Mouse (Mus musculus): ENCODE results near the gene Nemp2.

GRCm38 (mm10) chr1:52598361-52598760 lies 32.1 kb upstream of the Nemp2 start:
- no peak for TF ChIP-seq CTCF (IDR thresholded peaks at IDR 0.05; ENCODE audit: low read depth)
- no peak for TF ChIP-seq EP300 (optimal IDR thresholded peaks at IDR 0.05)

Measured in stomach, postnatal 0 days (tissue).